Mouse (Mus musculus) MEL (cell line): ENCODE results near the gene Lama5.

Experiments
- CTCF ChIP-seq, 3 experiments: IDR thresholded peaks in 2 of 3; conservative IDR thresholded peaks in 1 of 3; 2 replicates each; pipeline ENCODE4 v1.5.1; 2011 to 2012; ENCODE audit warnings: low read length in 3 of 3, low read depth in 2 of 3, mild to moderate bottlenecking in 2 of 3, improper control_type of control experiment in 1 of 3, inconsistent platforms in 1 of 3, mixed read lengths in 1 of 3, moderate library complexity in 1 of 3; ENCODE audit not compliant: control insufficient read depth in 1 of 3, insufficient read depth in 1 of 3, poor library complexity in 1 of 3, severe bottlenecking in 1 of 3
- E2F4 ChIP-seq: IDR thresholded peaks from 2 replicates; pipeline ENCODE4 v1.6.1; 2011; ENCODE audit warnings: low read depth, low read length, improper control_type of control experiment, borderline replicate concordance
- EP300 ChIP-seq, 2 experiments: IDR thresholded peaks; 2 replicates each; pipeline ENCODE4 v1.6.1; 2011; ENCODE audit warnings: improper control_type of control experiment in 2 of 2, low read length in 2 of 2, low read depth in 1 of 2, mild to moderate bottlenecking in 1 of 2
- MAFK ChIP-seq: IDR thresholded peaks from 2 replicates; pipeline ENCODE4 v1.6.1; 2011; ENCODE audit warnings: low read depth, mild to moderate bottlenecking, low read length, improper control_type of control experiment, borderline replicate concordance
- MAX ChIP-seq: IDR thresholded peaks from 2 replicates; pipeline ENCODE4 v1.6.1; 2011; ENCODE audit warnings: low read length, improper control_type of control experiment
- MAZ ChIP-seq: IDR thresholded peaks from 2 replicates; pipeline ENCODE4 v1.6.1; 2012; ENCODE audit warnings: low read depth, mild to moderate bottlenecking, inconsistent platforms, low read length, improper control_type of control experiment
- MYB ChIP-seq: IDR thresholded peaks from 2 replicates; pipeline ENCODE4 v1.6.1; 2011; ENCODE audit warnings: mild to moderate bottlenecking, low read depth, low read length, improper control_type of control experiment
- POLR2A ChIP-seq, 2 experiments: IDR thresholded peaks; 2 replicates each; pipeline ENCODE4 v1.6.1; 2011 to 2012; ENCODE audit warnings: low read length in 2 of 2, mild to moderate bottlenecking in 2 of 2, control low read depth in 1 of 2, improper control_type of control experiment in 1 of 2, low read depth in 1 of 2, moderate library complexity in 1 of 2; ENCODE audit not compliant: control insufficient read depth in 1 of 2, insufficient read depth in 1 of 2, poor library complexity in 1 of 2
- SMC3 ChIP-seq: IDR thresholded peaks from 2 replicates; pipeline ENCODE4 v1.6.1; 2011; ENCODE audit warnings: low read depth, low read length, improper control_type of control experiment
- USF1 ChIP-seq: IDR thresholded peaks from 2 replicates; pipeline ENCODE4 v1.6.1; 2014; ENCODE audit warnings: low read depth, mild to moderate bottlenecking, inconsistent platforms, low read length, improper control_type of control experiment, moderate library complexity

- TF ChIP-seq USF1: no peak
- TF ChIP-seq E2F4: no peak
- TF ChIP-seq CTCF (IDR thresholded peaks at IDR 0.05 in 2 of 3, conservative IDR thresholded peaks at IDR 0.05 in 1 of 3; ENCODE audit: control insufficient read depth in 1 of 3, insufficient read depth in 1 of 3, low read depth in 2 of 3, low read length in 3 of 3, poor library complexity in 1 of 3, severe bottlenecking in 1 of 3): no peak
- no peak for TF ChIP-seq POLR2A (IDR thresholded peaks at IDR 0.05; ENCODE audit: control insufficient read depth in 1 of 2, insufficient read depth in 1 of 2, low read depth in 1 of 2, low read length in 2 of 2, poor library complexity in 1 of 2)
- no peak for TF ChIP-seq SMC3
- no peak for TF ChIP-seq EP300 (IDR thresholded peaks at IDR 0.05; ENCODE audit: low read depth in 1 of 2, low read length in 2 of 2)
- no peak for TF ChIP-seq MAZ
- no peak for TF ChIP-seq MAX
- no peak for TF ChIP-seq MYB
- no peak for TF ChIP-seq MAFK
Measured at GRCm38 (mm10) chr2:180220165-180220564, 5.5 kb downstream of the Lama5 start.
